Mouse (Mus musculus): ENCODE results near the gene Mgrn1.

- TF ChIP-seq POLR2A (IDR thresholded peaks at IDR 0.05; ENCODE audit: borderline replicate concordance, control insufficient read depth, low read depth, low read length) (no peak), CTCF (IDR thresholded peaks at IDR 0.05; ENCODE audit: control insufficient read depth, insufficient read depth, low read length) (no peak)
These were observed 19.5 kb downstream of the Mgrn1 start for GRCm38 (mm10) chr16:4905591-4905990.

Data from bone marrow, adult 2 months (tissue).